Mouse (Mus musculus) CH12.LX (cell line): Measurements from ENCODE around the gene Ppm1l. TPM values are rescaled to one million over a fixed set of nuclear protein-coding genes. Genes with fewer than 3 reads are reported as not detected.

Experiments used
- DNase-seq: peaks from one replicate; pipeline ENCODE4 v3.0.0-alpha.2; 2013; ENCODE audit errors: extremely low read depth
- H3K27ac ChIP-seq: 2 replicates; pipeline ENCODE4 v1.5.1; 2012; ENCODE audit warnings: low read depth, mild to moderate bottlenecking, control low read depth, moderate library complexity; ENCODE audit not compliant: insufficient read depth
- H3K27me3 ChIP-seq: replicated peaks from 2 replicates; pipeline ENCODE3; 2012; ENCODE audit warnings: inconsistent platforms
- H3K36me3 ChIP-seq, 2 experiments: replicated peaks in 1 of 2; 2 replicates each; pipeline versions ENCODE3 to v1.6.1; 2012; ENCODE audit warnings: inconsistent platforms in 1 of 2, low read length in 1 of 2, mild to moderate bottlenecking in 1 of 2, mixed read lengths in 1 of 2, moderate library complexity in 1 of 2; ENCODE audit not compliant: control insufficient read depth in 1 of 2, insufficient read depth in 1 of 2
- H3K4me1 ChIP-seq, 2 experiments: 2 replicates each; pipeline ENCODE4 v1.6.1; 2012; ENCODE audit warnings: inconsistent platforms in 1 of 2, moderate library complexity in 1 of 2; ENCODE audit not compliant: insufficient read depth in 2 of 2, control insufficient read depth in 1 of 2
- H3K4me2 ChIP-seq: 2 replicates; pipeline ENCODE4 v1.6.1; 2012; ENCODE audit warnings: low read depth, mild to moderate bottlenecking, control low read depth; ENCODE audit not compliant: poor library complexity, insufficient read depth, severe bottlenecking
- H3K4me3 ChIP-seq, 3 experiments: fragments of 150-350 bp in 1 of 3; sonication (generic) in 1 of 3; replicated peaks in 1 of 3; 2 replicates each; pipeline versions ENCODE3 to v1.5.1; 2011 to 2012; ENCODE audit warnings: low read depth in 2 of 3, low read length in 2 of 3, mild to moderate bottlenecking in 2 of 3, moderate library complexity in 2 of 3, control low read depth in 1 of 3, improper control_type of control experiment in 1 of 3, inconsistent platforms in 1 of 3, mixed read lengths in 1 of 3; ENCODE audit not compliant: poor library complexity in 1 of 3
- H3K79me2 ChIP-seq: replicated peaks from 2 replicates; pipeline ENCODE4 v1.6.1; 2012; ENCODE audit warnings: mild to moderate bottlenecking, moderate library complexity; ENCODE audit not compliant: control insufficient read depth, poor library complexity, insufficient read depth, severe bottlenecking; ENCODE audit errors: extremely low read depth
- H3K9ac ChIP-seq: 2 replicates; pipeline ENCODE4 v1.6.1; 2012; ENCODE audit warnings: low read depth, mild to moderate bottlenecking, control low read depth, moderate library complexity; ENCODE audit not compliant: insufficient read depth
- H3K9me3 ChIP-seq: replicated peaks from 2 replicates; pipeline ENCODE3; 2012; ENCODE audit warnings: low read length, inconsistent platforms, mixed read lengths
- BHLHE40 ChIP-seq: IDR thresholded peaks from 2 replicates; pipeline ENCODE4 v1.6.1; 2011; ENCODE audit warnings: mild to moderate bottlenecking, low read depth, low read length, improper control_type of control experiment
- CHD2 ChIP-seq: IDR thresholded peaks from 2 replicates; pipeline ENCODE4 v1.6.1; 2011; ENCODE audit warnings: low read length, improper control_type of control experiment
- MAZ ChIP-seq: IDR thresholded peaks from 2 replicates; pipeline ENCODE4 v1.6.1; 2012; ENCODE audit warnings: low read depth, mild to moderate bottlenecking, inconsistent platforms, low read length, improper control_type of control experiment, moderate library complexity
- NELFE ChIP-seq: IDR thresholded peaks from 2 replicates; pipeline ENCODE4 v1.6.1; 2011; ENCODE audit warnings: low read depth, low read length, improper control_type of control experiment
- PAX5 ChIP-seq: IDR thresholded peaks from 2 replicates; pipeline ENCODE4 v1.6.1; 2012; ENCODE audit warnings: low read length, inconsistent platforms, mixed read lengths
- POLR2A ChIP-seq: IDR thresholded peaks from 2 replicates; pipeline ENCODE4 v1.6.1; 2011; ENCODE audit warnings: low read depth, mild to moderate bottlenecking, improper control_type of control experiment, low read length
- POLR2AphosphoS2 ChIP-seq: IDR thresholded peaks from 2 replicates; pipeline ENCODE4 v1.6.1; 2011; ENCODE audit warnings: low read depth, low read length, improper control_type of control experiment
- RAD21 ChIP-seq: IDR thresholded peaks from 2 replicates; pipeline ENCODE4 v1.6.1; 2011; ENCODE audit warnings: low read depth, mild to moderate bottlenecking, low read length, improper control_type of control experiment, moderate library complexity
- RCOR1 ChIP-seq: conservative IDR thresholded peaks from 2 replicates; pipeline ENCODE4 v1.6.1; 2012; ENCODE audit warnings: low read depth, mild to moderate bottlenecking, inconsistent platforms, low read length, improper control_type of control experiment
- SIN3A ChIP-seq: IDR thresholded peaks from 2 replicates; pipeline ENCODE4 v1.6.1; 2012; ENCODE audit warnings: low read length, improper control_type of control experiment, inconsistent platforms
- TCF12 ChIP-seq: IDR thresholded peaks from 2 replicates; pipeline ENCODE4 v1.6.1; 2014; ENCODE audit warnings: low read depth, mild to moderate bottlenecking, inconsistent platforms, low read length, improper control_type of control experiment
- USF1 ChIP-seq: IDR thresholded peaks from 2 replicates; pipeline ENCODE4 v1.6.1; 2014; ENCODE audit warnings: low read depth, mild to moderate bottlenecking, inconsistent platforms, low read length, improper control_type of control experiment
- ZC3H11A ChIP-seq: IDR thresholded peaks from 2 replicates; pipeline ENCODE4 v1.6.1; 2012; ENCODE audit warnings: low read depth, mild to moderate bottlenecking, inconsistent platforms, low read length, improper control_type of control experiment
- ZMIZ1 ChIP-seq: IDR thresholded peaks from 2 replicates; pipeline ENCODE4 v1.6.1; 2012; ENCODE audit warnings: low read depth, mild to moderate bottlenecking, inconsistent platforms, low read length, improper control_type of control experiment
- ZNF384 ChIP-seq: IDR thresholded peaks from 2 replicates; pipeline ENCODE4 v1.6.1; 2012; ENCODE audit warnings: low read depth, low read length, improper control_type of control experiment, inconsistent platforms
- dilution Hi-C: fragments of 300-500 bp; cut with MboI; formaldehyde crosslinking; loops from 2 replicates; pipeline ENCODE4 v1.14.3; 2020; ENCODE audit warnings: low sequenced_read_pairs; ENCODE audit not compliant: extremely low pct_unique_long_range_greater_than_20kb, extremely low pct_ligation_motif_present
- in situ Hi-C: fragments of 300-500 bp; cut with MboI; formaldehyde crosslinking; loops from 3 replicates; pipeline ENCODE4 v1.14.3; 2019; ENCODE audit warnings: low sequenced_read_pairs, low pct_ligation_motif_present, low pct_unique_long_range_greater_than_20kb, mixed read lengths
- polyA plus RNA-seq: library from polyadenylated mRNA; unstranded; fragments of >175 nt; gene quantifications from 2 replicates; pipeline ENCODE4 v1.2.1, GENCODE M21; 2012; ENCODE audit warnings: low read depth; ENCODE audit not compliant: insufficient read length
- total RNA-seq, 2 experiments: library from RNA; depleted of rRNA; stranded (reverse); fragments of 300-350 nt in 1 of 2; fragments of >200 nt in 1 of 2; gene quantifications; 2 replicates each; pipeline ENCODE4 v1.2.3; 2012 to 2014

The Ppm1l gene
- total and polyA plus RNA-seq, 3 experiments = 0.68 to 2.4 (median 1.7) TPM

DNA sequence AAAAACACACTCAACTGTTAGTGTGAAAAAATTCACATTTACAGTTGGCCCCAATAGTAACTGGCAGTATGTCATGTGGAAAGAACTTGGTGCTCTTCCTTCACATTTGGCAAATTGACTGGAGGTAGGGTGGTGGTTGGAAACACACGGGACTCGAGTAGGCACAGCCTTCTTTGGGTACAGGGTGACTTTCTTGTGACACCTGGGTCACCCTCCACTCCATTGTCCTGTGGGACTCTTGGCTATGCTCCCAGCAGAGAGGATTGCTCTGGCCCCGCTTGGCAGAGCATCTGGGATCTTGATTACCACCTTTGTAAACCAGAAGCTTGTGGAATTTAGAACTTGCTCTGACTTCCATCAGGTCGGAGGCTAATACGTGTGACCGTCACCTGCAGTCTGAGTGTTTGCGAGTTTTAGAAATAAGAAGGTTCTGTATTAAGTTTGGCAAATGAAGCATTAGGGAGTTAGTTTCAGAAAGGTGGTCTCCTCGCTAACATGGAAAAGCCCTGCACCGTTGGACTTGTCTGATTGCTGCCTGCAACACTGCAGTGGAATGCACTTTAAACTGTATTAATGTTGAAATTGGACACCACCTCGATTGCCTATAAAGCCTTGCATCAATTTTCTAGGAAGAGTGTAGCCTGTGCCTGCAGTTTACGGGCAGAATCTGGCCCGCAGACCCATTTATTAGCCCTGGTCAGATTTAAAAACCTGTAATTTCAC, 41.4 kb downstream of the Ppm1l start:
- DNase-seq = no peak
- H3K4me1 ChIP-seq = no peaks in the 10 kb centered on the region
- H3K27me3 ChIP-seq = no peaks in the 10 kb centered on the region
- no peak overlapping the region for H3K27ac ChIP-seq
- no peaks in the 10 kb centered on the region for H3K79me2 ChIP-seq
- no peaks in the 10 kb centered on the region for H3K36me3 ChIP-seq
- H3K9ac ChIP-seq = no peak overlapping the region
- in situ Hi-C loops = no loop called here
- H3K4me2 ChIP-seq = no peak overlapping the region
- no peaks in the 10 kb centered on the region for H3K9me3 ChIP-seq
- dilution Hi-C loops = no loop called here
- no peak overlapping the region for H3K4me3 ChIP-seq
- TF ChIP-seq POLR2A (no peak), ZNF384 (no peak), PAX5 (no peak), SIN3A (no peak), TCF12 (no peak), BHLHE40 (no peak), ZMIZ1 (no peak), RAD21 (no peak), CHD2 (no peak), NELFE (no peak), RCOR1 (no peak), POLR2AphosphoS2 (no peak)

DNA sequence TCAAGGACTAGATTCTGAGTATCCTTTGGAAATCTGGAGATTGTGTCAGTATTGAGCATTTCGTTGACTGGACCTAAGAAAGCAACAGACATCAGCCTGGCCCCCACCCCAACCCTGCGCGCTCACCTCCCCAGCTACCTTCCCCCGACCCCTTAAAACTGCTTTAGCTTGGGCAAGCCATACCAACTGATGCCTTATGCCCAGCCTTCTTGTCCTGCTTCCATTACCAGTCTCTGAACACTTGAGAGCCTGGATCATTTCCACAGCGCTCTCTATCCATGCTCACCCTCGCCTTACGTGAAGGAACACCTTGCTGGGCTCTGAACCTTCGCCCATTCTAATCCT, 41.9 kb downstream of the Ppm1l start:
- TF ChIP-seq USF1 (no peak), ZNF384 (no peak), MAZ (no peak), ZC3H11A (no peak), BHLHE40 (no peak)
- Histone ChIP-seq H3K9ac (no peak overlapping the region), H3K27me3 (no peaks in the 10 kb centered on the region), H3K4me3 (no peak overlapping the region), H3K9me3 (no peaks in the 10 kb centered on the region), H3K79me2 (no peaks in the 10 kb centered on the region), H3K4me2 (no peak overlapping the region), H3K4me1 (no peaks in the 10 kb centered on the region), H3K27ac (no peak overlapping the region), H3K36me3 (no peaks in the 10 kb centered on the region)
- dilution Hi-C loops (no loop called here), in situ Hi-C loops (no loop called here)
- DNase-seq = no peak
